Mouse (Mus musculus): Measurements from ENCODE around the gene Serinc4. TPM values are rescaled to one million over a fixed set of nuclear protein-coding genes. Genes with fewer than 3 reads are reported as not detected.

The Serinc4 gene
- polyA plus RNA-seq, 1 experiment from 2014 or later, result 0.07 TPM

Small RNA genes lying within 50 kb of the gene (microRNA-seq; reads per million reads assigned to microRNA genes)
- gene Gm22953, result not detected

Other genes with a start within 250 kb of the Serinc4 start
- 15.5 and 18.7 TPM in 2 replicates for gene Trp53bp1, start 185.4 kb downstream of the Serinc4 start, polyA plus RNA-seq (2015; fragmentation: Nextera tagmentation; extraction: Ambion mirVana)
- gene Map1a, start 167.2 kb downstream of the Serinc4 start, polyA plus RNA-seq (2015; fragmentation: Nextera tagmentation; extraction: Ambion mirVana), result 0.14 and 0.20 TPM in 2 replicates
- 6.1 and 7.9 TPM in 2 replicates for gene Ppip5k1, start 101.4 kb downstream of the Serinc4 start, polyA plus RNA-seq (2015; fragmentation: Nextera tagmentation; extraction: Ambion mirVana)
- 0.20 and 0.36 TPM in 2 replicates for gene Ckmt1, start 99.1 kb downstream of the Serinc4 start, polyA plus RNA-seq (2015; fragmentation: Nextera tagmentation; extraction: Ambion mirVana)
- not detected in 2 replicates for gene Strc, start 69.6 kb downstream of the Serinc4 start, polyA plus RNA-seq (2015; fragmentation: Nextera tagmentation; extraction: Ambion mirVana)
- 291 and 374 TPM in 2 replicates for gene Pdia3, start 43.0 kb downstream of the Serinc4 start, polyA plus RNA-seq (2015; fragmentation: Nextera tagmentation; extraction: Ambion mirVana)
- gene Catsper2, start 43.0 kb downstream of the Serinc4 start, polyA plus RNA-seq (2015; fragmentation: Nextera tagmentation; extraction: Ambion mirVana), result 0.52 and 0.76 TPM in 2 replicates
- 1.6 and 2.0 TPM in 2 replicates for gene Ell3, start 12.5 kb downstream of the Serinc4 start, polyA plus RNA-seq (2015; fragmentation: Nextera tagmentation; extraction: Ambion mirVana)
- gene Serf2, start 7.6 kb downstream of the Serinc4 start, polyA plus RNA-seq (2015; fragmentation: Nextera tagmentation; extraction: Ambion mirVana), result 269 and 300 TPM in 2 replicates
- gene Hypk, start 3.5 kb downstream of the Serinc4 start, polyA plus RNA-seq (2015; fragmentation: Nextera tagmentation; extraction: Ambion mirVana), result 111 and 119 TPM in 2 replicates
- 22.7 and 29.0 TPM in 2 replicates for gene Mfap1b, start 17.3 kb upstream of the Serinc4 start, polyA plus RNA-seq (2015; fragmentation: Nextera tagmentation; extraction: Ambion mirVana)
- 14.0 and 16.0 TPM in 2 replicates for gene Mfap1a, start 49.9 kb upstream of the Serinc4 start, polyA plus RNA-seq (2015; fragmentation: Nextera tagmentation; extraction: Ambion mirVana)
- 9.3 and 12.5 TPM in 2 replicates for gene Wdr76, start 49.9 kb upstream of the Serinc4 start, polyA plus RNA-seq (2015; fragmentation: Nextera tagmentation; extraction: Ambion mirVana)